Mouse (Mus musculus) left cerebral cortex, postnatal 36 days (tissue): Measurements from ENCODE around the gene Pglyrp1. TPM values are rescaled to one million over a fixed set of nuclear protein-coding genes. Genes with fewer than 3 reads are reported as not detected.
A peak's percentile ranks its signal among the peaks of the same experiment; 100 is the strongest.
"Not testable (repeated sequence)": the region's sequence is repeated elsewhere in the genome, so short reads cannot be mapped to it uniquely, and the experiment has no call there.

ENCODE experiments used
- DNase-seq, 2 experiments: peaks; one replicate each; pipeline ENCODE4 v3.0.0; 2021 to 2022; ENCODE audit warnings: low spot score in 2 of 2, mixed read lengths in 1 of 2
- intact Hi-C: fragments of 180-260 bp; cut with DNase I; formaldehyde crosslinking; loops from one replicate; pipeline ENCODE4 v1.15.1; 2025
- total RNA-seq, 2 experiments: library from RNA; stranded (reverse); gene quantifications; 2 replicates each; pipeline ENCODE4 v1.2.3; 2021

Pglyrp1 gene
- 10 to 100 TPM; 20.5 to 21.9 TPM for total RNA-seq

DNA sequence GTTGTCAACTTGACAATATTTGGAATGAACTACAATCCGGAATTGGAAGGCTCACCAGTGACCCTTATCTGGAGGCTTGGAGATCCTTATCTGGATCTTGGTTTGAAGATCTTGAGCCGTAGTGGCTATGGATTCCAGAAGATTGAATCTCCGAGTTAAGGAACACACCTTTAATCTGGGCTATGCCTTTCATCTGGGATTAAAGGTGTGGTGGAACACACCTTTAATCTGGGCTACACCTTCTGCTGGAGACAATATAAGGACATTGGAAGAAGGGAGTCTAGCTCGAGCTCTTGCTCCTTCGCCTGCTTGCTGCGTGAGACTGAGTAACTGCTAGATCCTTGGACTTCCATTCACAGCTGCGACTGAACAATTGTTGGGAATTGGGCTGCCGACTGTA, at the start of gene Pglyrp1:
TSS of gene Pglyrp1 (plus strand) at position 301 of the 400 bp plus-strand sequence.
- intact Hi-C loops = loop anchor here (5.0 kb wide), 1 partner anchor 659 kb away; no protein-coding TSS in a partner anchor
- not testable (repeated sequence) for DNase-seq

DNA sequence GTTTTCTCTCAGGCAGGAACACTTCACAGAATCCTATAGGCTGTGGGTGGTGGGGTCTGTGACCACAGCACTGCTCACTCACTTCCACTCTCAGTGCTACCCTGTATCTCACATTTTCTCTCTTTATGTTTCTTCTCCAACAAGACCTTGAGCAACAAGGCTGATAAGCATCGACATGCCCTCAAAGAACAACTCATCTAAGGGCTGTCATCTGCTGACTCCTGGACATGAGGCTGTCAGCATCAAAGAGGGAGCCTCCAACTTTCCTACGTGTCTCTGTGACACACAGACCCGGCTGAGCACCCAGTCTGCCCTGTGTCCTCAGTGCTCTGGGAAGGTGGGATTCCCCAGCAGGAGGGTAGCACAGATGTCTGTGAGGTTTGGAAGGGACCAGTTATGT, 49.6 kb upstream of the Pglyrp1 start, which contains the start of gene Psg17:
TSS of gene Psg17 (minus strand) at position 101 of the 400 bp plus-strand sequence.
- no peak for DNase-seq
- intact Hi-C loops = no loop called here

DNA sequence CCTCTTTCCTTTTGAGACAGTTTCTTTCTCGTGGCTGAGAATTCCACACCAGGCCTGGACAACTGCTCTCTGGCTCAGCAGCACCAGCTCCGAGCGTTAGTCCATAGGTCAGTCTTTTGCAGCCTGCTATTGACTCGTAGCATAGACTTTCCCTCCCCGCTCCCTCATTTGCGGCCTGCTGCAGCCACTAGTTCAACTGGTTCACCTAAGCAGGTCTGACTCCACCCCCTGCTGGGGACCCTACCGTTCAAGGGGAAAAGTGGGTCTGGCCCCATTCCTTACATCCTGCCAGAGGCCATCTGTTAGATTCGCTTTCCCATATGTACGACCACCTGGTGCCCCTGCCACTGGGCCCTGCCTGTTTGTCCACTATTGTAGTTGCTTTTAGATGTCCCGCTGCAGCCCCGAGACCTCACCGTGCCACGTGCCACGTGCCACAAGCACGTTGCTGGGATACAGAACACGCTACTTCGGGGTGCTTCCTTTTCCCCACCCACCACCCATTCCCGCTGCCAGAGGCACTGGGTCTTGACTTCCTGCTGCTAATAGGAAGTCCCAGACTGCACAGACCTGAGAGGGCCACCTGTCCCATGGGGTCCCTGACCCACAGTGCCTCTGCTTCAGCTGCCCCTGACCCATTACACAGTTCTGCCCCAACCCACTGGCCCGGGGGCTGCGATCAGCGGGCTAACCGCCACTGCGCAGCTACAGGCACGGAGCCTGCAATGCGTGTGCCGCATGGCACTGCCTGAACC, 43.2 kb upstream of the Pglyrp1 start:
- intact Hi-C loops = no loop called here
- no peak for DNase-seq

DNA sequence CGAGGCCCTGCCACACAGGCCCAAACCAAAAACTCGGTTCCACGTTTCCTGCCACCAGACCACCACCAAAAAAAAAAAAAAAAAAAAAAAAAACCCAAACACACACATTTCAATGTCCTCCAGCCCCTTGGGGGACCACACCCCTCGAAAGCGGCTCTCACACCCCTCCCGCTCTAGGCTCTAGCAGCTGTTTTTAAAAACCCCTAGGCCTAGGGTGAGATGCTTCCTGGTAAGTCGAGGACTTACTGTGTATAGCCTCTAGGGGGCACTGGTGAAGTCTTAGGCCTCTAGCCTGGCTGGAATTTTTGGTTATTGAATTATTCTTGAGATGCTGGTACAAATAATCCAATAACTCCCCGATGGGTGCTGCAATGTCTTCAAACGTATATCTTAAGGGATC, 42.5 kb upstream of the Pglyrp1 start:
- intact Hi-C loops = no loop called here
- no peak for DNase-seq

DNA sequence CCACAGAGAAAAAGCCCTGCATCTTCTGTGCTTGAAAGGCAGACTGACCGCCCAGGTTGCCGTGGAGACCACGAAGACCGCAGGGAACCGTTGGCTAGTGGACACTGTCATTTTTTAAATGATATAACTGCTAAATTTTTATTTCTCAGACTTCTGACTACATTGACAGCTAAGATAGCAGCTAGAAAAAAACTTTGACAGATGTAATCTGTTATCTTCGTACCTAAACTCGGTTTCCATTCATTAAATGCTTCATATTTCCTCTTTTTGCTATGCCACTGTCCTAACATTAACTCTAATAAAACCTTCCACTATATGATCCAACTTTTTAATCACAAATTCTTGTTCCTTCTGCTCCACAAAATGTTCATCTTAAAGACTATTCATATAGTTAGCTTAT, 41.6 kb upstream of the Pglyrp1 start:
- intact Hi-C loops = no loop called here
- no peak for DNase-seq

DNA sequence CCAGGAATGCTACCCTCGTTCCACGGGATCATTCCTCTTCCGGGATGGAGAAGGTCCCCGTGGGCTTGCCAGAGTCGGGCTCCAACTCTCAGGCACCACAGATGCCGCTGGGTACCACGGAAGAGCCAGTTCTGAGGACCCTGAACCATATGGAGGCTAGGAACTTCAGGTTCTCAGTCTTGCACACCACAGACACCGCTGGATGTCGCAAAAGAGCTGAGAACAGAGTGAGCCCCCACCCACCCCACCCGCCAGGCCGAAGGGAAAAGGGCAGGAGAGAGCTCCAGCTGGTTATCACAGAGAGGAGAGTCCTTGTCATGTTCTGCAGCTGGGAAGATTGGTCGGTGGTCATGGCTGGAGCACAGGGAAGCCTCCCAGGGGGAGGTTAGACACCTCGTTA, 38.8 kb upstream of the Pglyrp1 start:
- intact Hi-C loops = loop anchor here (2.0 kb wide), 1 partner anchor 41 kb away; no protein-coding TSS in a partner anchor
- no peak for DNase-seq

DNA sequence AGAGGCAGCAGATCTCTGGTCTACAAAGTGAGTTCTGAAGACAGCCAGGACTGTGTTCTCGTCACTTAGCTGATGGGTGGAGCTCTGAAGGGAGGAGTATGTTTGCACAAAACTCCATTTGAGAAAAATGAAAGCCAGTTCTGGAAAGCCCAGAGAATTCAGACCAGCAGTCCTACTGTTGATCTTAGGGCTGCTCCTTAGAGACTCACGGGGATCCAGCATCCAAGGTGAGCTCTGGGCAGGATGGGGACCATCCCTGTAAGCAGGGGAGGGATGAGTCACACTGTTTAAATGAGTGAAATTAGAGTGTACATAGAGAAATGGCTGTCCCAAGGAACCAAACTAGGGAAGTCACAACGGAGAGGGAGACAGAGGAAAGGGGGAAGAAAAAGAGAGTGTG, 31.3 kb upstream of the Pglyrp1 start, which contains the start of gene Mill2:
TSS of gene Mill2 (plus strand) at position 102 of the 400 bp plus-strand sequence.
- intact Hi-C loops = no loop called here
- DNase-seq = peak in 1 of 2 experiments; percentile 3

DNA sequence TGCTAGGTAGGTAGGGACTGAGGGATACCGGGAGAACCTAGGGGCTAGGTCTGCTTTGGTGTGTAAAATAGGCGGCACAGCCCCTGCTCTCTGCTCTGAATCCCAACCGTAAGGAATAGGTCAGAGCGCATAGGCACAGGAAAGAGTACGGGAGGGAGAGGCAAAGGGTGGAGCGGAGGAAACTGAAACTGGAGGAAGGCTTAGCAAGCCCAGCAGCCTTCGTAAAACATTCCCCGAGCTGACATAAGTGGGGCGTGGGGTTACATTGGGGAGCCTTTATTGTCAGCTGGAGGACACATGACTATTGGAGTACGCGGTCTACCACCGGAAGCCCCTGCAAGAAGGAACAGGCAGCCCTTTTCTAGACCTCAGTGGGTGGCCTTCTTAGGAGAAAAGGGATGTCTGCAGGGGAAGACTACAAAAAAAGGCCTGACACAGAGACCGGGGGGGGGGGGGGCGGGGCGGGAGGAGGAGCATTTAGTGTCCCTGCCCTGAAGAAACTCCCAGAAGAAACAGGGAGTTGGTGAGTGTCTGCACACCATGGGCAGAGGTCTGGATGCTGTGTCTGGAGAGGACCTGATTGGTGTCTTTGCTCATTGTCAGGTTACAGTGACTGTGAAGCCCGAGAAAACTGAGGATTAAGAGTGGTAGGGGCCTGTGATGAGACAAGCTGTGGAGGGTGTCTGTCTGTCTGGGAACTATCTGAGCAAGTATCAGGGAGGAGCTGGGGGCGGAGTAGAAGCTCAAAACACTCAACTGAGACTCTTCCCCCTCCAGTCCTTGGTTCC, 30.6 kb upstream of the Pglyrp1 start:
- intact Hi-C loops = no loop called here
- DNase-seq = peak; percentile 7 to 9

DNA sequence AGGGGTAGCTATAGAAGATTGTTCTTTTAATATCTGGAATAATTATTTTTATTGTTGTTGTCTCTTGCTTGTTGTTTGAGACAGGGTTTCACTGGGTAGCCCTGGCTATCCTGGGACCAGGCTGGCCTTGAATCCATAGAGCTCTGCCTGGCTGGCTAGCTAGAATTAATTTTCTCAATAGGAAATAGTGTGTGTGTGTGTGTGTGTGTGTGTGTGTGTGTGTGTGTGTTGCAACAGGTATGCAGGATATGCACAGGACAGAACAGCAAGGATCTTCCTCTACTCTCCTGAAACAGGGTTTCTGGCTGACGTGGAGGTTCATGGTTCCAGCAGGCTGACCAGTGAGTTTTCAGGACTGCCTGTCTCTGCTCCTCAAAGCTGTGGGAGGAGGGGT, 30.0 kb upstream of the Pglyrp1 start:
- intact Hi-C loops = no loop called here
- no peak for DNase-seq

DNA sequence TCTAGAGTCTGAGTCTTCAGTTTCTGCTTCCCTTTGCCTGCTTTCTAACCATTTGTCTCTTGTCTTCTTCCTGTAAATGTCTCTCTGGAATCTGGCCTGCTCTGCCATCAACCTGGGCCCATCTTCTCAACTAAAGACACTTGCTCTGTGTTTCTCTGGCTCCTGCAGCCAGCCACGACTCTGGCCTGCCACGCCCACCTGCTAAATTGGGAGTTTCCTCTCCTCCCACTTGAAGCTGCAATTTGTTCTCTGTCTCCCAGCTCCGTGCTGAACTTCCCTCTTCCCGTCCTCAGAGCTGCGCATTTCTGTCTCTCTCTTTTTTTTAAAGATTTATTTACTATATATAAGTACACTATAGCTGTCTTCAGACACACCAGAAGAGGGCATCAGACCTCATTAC, 26.3 kb upstream of the Pglyrp1 start:
- intact Hi-C loops = no loop called here
- no peak for DNase-seq

DNA sequence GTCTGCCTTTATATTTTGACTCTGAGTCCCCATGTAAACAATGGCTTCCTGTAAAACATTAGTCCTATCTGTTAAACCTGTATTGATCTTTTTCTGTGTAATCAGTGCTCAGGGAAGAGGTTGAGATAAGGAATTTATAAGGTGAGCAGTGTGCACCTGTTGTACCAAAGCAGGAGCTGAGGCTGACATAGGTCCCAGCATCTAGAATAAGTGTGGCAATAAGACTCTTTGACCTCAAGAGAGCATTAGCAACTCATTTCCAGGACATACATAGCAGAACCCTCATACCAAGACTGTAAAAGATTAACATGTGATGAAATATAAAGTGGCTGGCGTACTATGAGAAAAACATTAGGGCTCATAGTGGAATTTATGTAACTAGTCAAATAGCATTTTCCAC, 22.7 kb upstream of the Pglyrp1 start:
- intact Hi-C loops = no loop called here
- DNase-seq = no peak

DNA sequence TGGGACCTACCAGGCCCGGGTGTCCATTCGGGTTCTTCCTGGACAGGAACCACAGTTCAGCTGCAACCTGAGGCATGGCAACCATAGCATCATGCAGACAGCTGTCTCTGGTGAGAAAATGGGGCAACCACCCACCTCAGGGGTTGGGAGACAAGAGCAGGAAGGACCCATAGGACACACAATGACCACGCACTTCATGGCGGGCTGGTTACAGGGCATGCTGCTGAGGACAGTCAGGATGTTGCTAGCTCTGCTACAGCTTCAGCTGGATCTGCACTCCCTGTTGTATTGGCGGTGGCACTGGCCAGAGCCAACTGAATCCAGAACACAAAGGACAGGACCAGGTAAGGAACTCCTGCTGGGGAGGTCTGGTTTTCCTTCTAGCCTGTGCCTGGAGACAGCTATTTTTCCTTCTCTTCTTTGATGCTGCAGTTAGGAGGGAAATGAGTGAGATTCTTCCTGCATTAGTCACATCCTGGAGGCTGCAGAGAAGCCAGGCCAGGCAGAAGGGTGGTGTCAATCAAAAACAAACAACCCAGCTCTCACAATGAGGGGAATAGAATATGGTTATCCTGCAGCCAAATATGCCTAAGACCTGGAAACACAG, 12.7 kb upstream of the Pglyrp1 start:
- intact Hi-C loops = no loop called here
- DNase-seq = no peak

DNA sequence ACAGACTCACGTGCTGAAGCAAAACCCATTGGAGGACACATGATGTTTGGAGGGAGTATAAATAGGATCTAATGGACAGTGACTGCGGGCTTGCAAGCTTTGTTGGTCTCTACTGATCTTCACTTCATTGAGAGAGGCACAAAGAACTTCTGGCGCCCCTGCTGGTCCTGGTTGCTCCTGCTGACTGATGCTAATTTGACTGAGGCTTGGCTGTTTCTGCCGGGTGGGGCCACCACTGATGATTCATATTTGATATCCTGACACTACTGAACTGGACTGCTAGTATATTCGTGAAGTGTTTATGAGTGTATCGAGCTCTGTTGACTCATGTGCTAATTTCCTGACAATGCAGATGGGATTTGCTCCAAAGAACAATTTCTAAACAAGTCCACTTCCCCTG, 8.3 kb upstream of the Pglyrp1 start:
- intact Hi-C loops = loop anchor here (10.0 kb wide), 1 partner anchor 1788 kb away; the partner anchor contains the start of gene Psg16
- no peak for DNase-seq

DNA sequence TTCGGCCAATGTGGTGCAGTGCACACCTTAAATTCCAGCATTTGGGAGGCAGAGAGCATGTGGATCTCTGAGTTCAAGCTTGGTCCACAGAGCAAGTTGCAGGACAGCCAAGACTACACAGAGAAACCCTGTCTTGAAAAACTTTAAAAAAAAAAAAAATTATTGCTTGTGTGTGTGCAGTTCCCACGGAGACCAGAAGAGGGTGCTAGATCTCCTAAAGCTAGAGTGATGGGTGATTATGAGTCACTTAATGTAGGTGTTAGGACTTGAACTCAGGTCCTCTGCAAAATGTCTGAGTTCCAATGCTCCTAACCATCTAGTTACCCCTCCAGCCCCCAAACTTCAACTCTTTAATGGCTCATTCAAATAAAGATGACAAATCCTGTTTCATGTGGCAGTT, 2.6 kb upstream of the Pglyrp1 start:
- DNase-seq = no peak
- intact Hi-C loops = loop anchor here (10.0 kb wide), 1 partner anchor 1794 kb away; the partner anchor contains the start of gene Psg16

DNA sequence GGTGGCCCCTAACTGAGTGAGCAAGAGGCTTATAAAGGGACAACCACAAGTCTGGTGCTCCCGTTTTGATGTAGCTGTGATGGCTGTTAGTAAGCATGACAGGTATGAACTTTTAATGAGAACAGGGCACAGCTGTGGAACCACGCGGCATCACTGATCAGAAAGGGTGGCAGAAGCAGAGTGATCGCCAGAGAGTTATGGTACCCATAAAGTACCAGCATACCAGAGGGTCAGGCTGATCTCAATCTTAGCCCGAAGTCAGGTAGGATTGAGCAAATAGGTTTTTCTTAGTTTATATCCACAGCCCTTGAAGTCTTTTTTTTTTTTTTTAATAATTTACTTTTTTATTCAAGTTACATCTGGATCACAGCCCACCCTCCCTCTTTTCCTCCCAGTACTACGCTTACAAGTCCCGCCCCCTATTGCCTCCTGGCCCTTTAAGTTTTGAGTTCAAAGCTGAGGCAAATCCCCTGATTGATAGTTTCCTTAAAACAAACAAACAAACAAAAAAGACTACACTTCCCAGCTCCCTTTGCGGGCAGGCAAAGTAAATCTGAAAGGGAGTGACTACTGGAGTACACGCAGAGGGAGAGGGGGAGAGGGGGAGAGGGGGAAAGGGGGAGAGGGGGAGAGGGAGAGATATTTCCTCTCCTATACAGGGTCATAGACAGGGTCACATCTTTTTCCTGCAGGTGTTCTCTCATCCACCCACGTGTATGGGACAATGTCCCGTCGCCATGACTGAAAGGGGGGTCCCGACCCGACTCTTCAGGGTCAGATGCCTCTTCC, 1.1 kb downstream of the Pglyrp1 start:
- DNase-seq = no peak

DNA sequence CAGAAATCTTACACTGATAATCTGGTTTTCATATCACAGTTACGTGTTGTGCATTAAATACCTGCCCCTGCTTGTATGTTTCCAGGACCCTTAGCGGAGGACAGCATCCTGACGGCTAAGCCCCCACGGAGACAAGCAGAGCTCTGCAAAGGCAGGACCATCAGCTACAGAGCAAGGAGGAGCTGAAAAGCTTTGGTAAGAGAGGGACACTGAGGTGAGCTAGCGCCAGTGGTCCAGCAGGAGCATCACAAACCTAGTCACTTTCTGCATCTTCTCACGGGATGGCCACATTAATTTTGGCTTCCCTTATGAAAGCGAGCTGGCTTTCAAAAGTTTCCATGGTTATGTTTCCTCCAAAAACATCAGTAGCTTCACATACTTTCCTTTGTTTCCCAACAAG, 1.7 kb downstream of the Pglyrp1 start:
- DNase-seq = no peak
- intact Hi-C loops = loop anchor here (1.0 to 5.0 kb wide), 3 partner anchors 40 to 661 kb away; no protein-coding TSS in a partner anchor

More for the DNA sequence above, 1.1 kb downstream of the Pglyrp1 start:
- intact Hi-C loops = loop anchor here (2.0 to 5.0 kb wide), 2 partner anchors 39 to 660 kb away; no protein-coding TSS in a partner anchor

DNA sequence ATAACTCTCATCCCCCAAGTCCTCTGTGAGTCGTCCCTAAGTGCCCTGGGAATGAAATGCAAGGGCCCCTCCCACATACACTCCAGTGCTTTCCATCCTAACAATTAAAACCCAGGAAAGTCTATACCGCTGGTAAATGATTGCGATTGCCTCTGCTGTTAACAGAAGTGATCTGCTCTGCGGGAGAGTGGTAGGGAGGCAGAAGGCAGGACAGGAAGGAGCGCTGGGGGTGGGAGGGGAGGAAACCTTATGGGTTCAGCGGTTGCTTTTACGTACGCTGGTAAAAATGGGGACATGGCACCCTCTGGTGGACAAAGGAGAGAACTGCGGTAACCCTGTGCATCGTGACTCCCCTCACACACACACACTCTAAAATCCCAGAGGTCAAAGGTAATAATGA, 2.1 kb downstream of the Pglyrp1 start:
- intact Hi-C loops = loop anchor here (1.0 to 5.0 kb wide), 3 partner anchors 40 to 661 kb away; no protein-coding TSS in a partner anchor
- DNase-seq = peak; percentile 43

DNA sequence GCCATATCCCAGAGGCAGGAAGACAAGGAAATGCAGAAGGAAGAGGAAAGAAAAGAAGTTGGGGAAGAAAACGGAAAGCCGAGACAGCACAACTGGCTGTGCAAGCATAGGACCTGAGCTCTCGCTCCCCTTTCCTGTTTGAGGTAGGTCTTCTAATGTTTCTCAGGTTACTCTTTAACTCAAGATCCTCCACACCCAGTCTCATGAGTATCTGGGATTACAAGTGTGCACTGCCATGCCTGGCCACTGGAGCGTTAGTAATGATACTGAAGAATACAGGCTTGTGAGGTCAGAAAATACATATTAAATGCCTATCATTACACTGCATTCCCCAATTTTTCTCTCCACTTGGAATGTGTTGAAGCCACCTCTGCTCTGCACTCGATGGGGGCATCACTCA, 4.2 kb downstream of the Pglyrp1 start:
- intact Hi-C loops = no loop called here
- DNase-seq = no peak

DNA sequence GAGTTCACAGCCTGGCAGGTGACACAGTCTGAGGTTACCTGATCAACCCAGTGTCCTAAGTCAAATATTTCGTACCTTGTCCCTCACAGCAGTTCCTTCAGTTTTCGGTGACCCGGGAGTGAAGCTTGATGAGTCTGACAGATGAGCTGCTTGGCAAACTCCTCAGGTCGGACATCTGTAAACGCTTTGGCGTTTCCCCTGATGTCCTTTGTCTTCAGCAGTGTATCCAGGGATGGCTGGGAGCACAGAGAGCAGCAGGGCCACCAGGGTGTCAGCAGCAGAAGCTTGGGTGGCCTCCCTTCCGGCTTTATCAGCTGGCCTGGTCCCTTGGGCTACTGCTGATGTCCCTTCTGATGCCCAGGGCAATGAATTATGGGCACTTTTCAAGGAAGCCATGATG, 7.6 kb downstream of the Pglyrp1 start:
- intact Hi-C loops = no loop called here
- no peak for DNase-seq
